Mouse (Mus musculus): ENCODE measurements around the gene Foxp3.

The Foxp3 gene

DNA sequence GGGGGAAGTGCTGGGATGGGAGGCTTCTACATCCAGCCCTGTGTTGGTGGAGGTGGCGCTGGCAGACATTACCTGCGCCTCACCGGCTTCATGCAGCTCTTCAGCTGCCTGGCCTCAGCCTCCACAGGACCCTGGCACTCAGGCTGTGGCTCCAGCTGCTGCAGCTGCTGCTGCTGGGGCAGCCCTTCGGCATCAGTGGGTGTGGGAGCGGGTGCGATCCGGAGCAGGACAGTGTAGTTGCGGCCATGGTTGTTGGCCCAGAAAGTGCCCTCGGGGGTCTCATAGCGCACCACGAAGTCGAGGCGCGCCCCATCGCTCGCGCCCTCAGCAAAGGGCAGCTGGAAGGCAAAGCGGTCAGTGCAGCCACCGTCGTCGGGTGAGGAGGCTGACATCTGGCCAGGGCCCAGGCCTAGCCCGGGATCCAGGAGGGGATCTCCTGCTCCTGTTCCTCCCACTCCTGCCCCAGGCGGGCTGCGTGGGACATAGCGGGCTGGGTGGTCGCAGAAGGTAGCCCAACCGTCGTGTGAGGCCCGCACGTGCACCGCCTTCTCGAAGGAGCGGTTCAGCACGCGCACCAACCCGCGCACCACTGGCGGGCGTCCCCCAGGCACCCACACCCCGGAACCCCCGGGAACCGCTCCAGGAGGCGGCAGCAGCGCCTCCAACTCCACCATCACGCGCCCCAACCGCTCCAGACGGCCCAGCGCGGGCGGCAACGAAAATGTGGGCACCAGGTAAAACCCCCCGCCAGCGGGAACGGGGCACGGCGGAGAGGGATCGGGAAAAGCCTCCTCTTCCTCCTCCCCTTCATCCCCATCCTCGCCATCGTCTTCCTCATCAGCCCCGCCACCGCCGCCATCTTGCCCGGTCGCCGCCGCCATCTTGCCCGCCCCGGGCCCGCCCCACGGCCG is at the start of gene Foxp3:
TSS of gene Foxp3 (plus strand) at position 469 of the 911 bp plus-strand sequence.
- DNase-seq (ENCODE audit: low spot score in 2 of 2): peak; percentile 19 to 52

DNA sequence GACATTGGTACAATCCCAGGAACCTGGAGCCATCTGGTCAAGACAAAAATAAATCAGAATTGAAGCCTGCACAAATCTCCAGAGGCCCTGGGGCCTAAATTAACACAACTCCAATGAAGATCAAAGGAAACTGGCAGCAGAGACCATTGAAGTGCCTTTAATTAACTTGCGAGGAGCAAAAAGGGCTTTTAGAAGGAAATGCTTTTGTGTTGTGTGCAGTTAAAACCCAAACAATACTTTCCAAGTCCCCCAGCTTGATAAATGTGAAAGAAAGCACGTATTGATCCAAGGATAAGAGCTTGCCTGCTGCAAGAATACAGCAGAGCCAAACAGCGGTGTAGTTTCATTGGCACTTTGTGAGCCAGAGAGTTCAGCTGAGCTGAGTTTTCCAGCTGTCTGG is 48.5 kb upstream of the Foxp3 start:
- no peak for DNase-seq (ENCODE audit: low spot score in 2 of 2)

DNA sequence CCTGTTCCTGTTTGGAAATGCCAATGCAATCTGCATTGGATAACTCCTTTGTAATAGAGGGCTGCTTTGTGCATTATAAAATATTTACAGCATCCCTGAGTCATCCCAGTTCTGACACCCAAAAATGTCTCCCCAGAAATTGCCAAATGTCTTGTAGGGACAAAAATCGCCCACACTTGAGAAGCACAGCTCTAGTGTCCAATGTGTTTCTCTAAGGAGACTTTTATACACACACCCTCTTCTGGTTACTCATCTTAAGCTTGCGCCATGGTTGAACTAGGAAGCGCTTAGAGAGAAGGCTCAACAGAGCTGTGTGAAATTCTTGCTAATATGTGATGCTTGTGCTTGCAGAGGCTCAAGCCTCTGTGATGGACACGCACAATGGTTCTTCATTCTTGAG is 20.0 kb upstream of the Foxp3 start:
- DNase-seq (ENCODE audit: low spot score in 2 of 2): no peak

DNA sequence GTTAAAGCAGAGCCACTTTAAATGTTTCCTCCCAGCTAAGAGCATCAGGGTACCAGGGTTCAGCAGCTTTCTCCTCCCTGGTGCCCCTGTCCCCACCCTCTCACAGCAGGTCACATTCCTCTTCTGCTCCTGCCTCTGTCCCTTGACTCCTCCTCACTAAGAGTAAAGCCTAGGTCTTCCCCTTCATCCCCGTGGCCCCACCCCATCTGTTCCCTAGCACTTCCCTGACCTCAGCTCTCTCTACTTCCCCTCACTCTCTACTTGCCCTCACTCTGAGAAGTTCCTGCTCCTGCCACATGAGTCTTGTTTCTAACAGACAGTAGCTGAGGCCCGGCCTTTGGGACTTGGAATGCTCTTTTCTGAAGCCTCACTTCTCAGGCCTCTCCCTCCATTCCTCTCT is 10.4 kb upstream of the Foxp3 start:
- no peak for DNase-seq (ENCODE audit: low spot score in 2 of 2)

DNA sequence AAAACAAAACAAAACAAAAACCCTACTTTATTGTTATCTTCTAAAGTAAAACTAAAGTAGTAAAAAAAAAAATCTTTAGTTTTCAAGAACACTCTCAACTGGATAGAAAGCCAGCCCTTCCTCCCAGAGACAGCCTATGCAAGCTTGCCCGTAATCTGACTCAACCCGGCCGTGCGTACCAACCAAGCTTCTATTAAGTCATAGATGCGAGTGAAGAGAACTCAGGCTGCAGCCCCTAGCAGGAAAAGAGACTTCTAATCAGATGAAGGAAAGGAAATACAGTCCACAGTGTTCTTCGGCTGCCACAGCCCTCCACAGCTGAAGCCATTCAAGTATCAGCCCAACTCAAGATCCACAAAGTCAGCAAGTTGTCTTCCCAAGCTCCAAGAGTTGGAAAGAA is 7.1 kb upstream of the Foxp3 start:
- no peak for DNase-seq (ENCODE audit: low spot score in 2 of 2)

DNA sequence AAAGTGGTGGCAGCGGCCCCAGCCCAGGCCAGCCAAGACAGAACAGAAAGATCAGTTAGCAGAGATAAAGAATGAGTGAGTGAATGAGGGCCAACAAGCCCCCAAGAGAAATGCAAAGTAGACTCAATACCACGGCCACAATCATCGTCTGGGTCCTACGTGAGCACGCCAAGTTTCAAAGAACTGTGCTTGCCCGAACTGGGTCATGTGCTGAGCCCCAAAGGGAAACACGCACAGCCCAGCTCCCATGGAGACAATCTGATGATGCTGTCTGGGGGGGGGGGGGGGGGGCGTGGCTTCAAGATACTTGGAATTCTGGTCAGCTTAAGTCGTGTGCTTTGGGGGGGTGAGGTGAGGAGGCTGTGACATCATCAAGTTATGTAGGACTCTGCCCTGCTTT is 6.0 kb upstream of the Foxp3 start:
- no peak for DNase-seq (ENCODE audit: low spot score in 2 of 2)

DNA sequence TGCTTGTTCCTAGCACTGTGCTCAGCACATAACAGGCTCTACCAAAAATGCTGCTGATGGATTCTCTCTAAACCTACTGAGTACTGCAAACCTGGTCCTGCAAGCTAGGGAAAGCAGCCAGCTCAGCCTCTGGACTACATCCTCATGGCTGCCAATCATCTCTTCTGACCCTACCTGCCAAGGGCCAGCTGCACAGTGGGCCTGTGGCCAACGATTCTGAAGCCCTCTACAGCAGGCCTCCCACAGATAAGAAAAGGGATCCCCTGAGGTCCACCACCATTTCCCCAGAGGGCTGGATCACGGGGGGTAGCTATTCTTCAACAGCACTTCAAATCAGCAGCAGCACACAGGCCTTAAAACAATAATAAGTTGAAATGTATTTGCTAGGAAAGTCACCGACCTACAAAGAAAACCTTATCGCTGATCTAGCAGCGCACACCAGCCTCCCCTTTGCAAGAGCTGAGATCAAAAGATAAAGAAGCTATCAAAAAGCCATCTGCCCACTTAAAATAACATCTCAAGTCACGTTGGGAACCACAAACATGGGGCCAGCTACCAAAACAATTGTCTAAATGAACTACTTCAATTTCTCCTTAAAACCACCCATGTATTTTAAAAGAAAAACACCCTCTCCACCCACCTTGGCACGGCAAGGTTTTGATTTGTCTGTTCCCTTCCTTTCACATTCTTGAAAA is 2.8 kb upstream of the Foxp3 start:
- DNase-seq (ENCODE audit: low spot score in 2 of 2): no peak

DNA sequence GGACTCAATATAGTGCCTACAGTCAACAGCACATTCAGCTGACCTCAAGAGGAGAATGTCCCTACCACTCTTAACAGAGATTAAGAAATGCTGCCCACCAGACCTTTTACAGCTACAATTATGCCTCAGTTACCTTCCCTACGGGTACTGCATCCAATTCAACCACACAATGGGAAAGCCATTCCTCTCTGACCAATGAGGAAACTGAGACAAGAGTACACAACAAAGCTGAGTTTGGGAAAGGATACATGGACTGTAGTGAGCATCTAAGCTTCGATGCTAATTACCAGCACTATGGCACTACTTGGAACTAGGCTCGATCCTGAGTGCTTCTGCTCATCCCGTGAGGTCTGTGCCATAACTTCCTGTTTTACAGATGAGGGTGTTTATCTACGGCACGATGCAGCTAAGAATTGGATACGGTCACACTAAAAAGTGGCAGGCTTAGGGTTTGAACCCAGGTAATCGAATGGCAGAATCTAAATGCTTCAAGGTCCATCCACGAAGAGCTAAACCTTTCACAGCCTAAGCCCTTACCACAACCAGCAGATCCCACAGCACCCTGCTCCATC is 1.8 kb upstream of the Foxp3 start:
- DNase-seq (ENCODE audit: low spot score in 2 of 2): no peak

DNA sequence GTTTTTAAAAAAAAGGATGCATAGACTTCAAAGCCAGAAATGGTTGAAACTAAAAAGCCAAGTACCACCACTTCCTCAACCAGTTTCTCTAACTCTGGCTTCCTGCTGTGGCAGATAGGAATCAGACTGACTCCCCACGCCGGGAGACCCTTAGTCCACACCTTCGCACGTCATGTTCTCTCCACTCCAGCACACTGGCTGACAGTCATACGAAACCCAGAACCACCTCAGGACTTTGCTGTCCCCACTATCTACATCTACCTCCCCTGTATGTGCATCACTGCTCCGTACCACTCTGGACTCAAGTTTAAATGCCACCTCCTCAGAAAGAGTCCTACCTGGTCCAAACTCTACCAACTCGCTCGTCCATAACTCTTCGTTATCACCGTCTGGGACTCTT is 978 bp upstream of the Foxp3 start:
- no peak for DNase-seq (ENCODE audit: low spot score in 2 of 2)

DNA sequence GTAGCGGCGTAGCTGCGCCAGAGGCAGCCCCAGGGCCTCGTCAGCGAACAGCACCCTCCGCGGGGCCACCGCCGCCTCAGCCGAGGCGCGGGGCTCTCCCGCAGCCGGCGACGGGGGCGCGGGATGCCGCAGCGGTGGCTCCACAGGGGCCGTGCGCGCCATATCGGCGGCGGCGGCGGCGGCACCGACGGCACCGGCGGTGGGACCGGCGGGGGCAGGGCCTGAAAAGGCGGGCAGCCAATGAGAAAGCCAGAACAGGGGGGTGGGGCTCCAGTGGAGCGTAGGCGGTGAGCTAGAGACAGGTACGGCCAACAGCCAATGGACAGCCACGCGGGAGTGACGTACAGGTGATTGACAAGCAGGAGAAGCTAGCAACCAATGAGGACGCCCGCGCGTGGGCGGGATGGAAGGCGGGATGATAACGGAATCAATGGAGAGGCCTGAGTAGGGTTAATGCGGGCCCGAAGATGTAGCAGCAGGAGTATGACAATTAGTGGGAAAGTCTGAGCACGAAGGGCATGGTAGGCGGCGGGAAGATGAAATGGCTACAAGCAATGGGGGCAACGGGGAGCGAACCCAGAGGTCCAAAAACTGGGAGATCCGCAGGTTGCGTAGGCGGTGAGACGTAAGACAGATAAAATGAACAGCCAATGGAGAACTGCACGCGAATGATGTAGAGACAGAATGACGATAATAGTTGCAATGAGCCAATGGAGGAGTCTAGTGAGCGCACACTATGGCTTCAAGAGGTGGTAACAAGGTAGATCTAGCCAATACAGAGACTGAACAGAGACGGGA is 842 bp downstream of the Foxp3 start, which contains the start of gene Ppp1r3f:
TSS of gene Ppp1r3f (minus strand) at position 197 of the 798 bp plus-strand sequence.
- DNase-seq (ENCODE audit: low spot score in 2 of 2): peak; percentile 80 to 85

DNA sequence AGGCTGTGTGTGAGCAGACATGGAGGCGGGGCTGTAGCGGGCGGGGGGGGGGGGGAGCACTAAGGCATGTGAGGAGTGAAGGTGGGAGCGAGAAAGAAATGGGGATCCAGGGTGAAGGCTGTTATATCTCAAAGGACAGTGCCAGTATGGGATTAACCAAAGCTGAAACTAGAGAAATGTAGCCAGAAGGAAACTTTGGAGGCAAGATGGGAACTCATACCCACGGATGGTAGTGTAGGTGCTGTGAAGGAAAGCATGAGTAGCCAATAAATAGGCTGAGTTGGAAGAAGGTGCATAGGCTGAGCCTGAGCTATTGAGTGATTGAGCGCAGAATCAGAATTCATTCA is 1.4 kb downstream of the Foxp3 start:
- no peak for DNase-seq (ENCODE audit: low spot score in 2 of 2)

DNA sequence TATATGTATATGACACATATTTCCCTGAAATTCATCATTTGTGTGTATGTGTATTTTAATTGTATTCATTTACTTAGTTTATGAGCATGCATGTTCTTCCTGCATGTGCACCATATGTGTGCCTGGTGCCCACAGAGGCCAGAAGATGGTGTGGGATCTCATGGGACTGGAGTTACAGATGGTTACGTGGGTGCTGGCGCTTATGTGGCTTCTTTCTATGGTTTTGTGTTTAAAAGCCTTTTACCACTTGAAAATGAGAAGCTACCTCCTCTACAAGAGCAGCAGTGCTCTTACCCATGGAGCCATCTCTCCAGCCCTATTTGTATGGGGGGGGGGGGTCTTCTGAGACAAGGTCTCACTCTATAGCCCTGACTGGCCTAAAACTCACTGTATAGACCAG is 7.7 kb downstream of the Foxp3 start:
- DNase-seq (ENCODE audit: low spot score in 2 of 2): no peak

DNA sequence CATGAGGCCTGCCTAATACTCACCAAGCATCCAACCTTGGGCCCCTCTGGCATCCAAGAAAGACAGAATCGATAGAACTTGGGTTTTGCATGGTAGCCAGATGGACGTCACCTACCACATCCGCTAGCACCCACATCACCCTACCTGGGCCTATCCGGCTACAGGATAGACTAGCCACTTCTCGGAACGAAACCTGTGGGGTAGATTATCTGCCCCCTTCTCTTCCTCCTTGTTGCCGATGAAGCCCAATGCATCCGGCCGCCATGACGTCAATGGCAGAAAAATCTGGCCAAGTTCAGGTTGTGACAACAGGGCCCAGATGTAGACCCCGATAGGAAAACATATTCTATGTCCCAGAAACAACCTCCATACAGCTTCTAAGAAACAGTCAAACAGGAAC is 10.4 kb downstream of the Foxp3 start:
- DNase-seq (ENCODE audit: low spot score in 2 of 2): no peak

DNA sequence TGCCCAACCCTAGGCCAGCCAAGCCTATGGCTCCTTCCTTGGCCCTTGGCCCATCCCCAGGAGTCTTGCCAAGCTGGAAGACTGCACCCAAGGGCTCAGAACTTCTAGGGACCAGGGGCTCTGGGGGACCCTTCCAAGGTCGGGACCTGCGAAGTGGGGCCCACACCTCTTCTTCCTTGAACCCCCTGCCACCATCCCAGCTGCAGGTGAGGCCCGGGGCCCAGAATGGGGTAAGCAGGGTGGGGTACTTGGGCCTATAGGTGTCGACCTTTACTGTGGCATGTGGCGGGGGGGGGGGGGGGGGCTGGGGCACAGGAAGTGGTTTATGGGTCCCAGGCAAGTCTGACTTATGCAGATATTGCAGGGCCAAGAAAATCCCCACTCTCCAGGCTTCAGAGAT is 12.9 kb downstream of the Foxp3 start:
- DNase-seq (ENCODE audit: low spot score in 2 of 2): no peak

DNA sequence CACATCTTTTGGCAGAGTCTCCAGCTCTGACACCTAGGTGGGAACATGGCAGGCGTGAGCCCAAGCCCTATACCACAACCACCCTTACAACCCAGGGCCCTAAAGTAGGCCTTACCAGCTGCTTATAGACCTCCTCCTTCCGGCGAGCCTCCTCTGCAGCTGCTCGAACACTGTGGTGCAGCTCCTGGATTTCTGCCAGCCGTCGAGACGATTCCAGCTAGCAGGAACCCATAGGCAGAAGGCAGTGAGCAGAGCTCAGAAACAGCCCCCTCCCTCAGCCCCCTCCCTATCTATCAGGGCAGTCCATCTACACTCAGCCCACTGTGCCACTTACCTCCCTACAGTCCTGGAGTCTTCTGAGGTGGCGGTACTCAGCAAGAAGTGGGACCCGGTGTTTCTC is 21.9 kb downstream of the Foxp3 start:
- no peak for DNase-seq (ENCODE audit: low spot score in 2 of 2)

DNA sequence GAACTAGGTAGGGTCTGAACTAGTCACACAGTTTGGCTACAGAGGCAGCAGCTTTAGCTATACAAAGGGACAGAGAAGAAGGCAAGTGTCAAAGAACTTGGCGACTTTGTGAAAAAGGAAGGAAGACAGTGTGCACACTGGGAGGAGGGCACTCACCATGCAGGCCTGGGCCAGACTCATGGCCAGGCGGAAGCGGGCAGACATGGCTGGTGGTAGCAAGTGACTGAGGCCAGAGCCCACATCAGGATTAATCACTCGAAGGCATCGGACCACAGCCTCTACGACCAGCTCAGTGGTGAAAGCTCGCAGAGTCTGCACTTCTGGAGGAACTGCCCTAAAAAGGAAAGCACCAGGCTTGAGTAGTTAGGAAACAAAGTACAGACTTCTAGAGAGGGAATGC is 30.6 kb downstream of the Foxp3 start:
- DNase-seq (ENCODE audit: low spot score in 2 of 2): no peak

DNA sequence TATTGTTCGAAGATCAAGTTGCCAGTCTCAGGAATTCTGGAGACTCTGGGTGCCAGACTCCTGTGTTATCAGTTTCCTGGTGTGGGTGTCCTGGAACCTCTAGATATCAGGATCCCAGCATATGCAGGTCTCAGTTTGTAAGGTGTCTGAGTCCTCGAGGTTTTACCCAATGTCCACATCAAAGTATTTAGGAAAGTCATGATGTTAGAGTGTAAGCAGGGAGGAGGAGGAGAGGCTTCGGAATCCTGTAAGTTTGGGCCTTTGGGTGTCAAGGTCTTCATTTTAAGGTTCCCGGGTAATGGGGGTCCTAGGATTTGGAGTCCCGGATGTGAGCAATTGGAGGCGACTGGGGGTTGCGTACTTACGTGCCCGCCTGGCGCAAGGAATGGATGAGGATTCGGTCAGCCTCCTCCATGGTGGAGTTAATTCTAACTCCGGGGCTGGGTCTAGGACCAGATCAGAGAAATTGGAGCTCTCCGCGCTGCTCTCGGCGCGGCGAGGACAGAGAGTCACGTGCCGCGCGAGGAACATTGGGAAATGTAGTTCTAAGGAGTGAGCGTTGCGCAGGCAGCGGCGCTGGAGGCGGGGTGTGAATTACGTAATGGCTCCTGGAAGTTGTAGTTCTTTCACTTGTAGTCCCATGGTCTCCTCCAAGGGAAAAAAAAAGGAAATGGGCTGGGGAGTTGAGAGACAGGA is 31.6 kb downstream of the Foxp3 start, which contains the start of gene Ccdc22:
TSS of gene Ccdc22 (minus strand) at position 639 of the 696 bp plus-strand sequence.
- DNase-seq (ENCODE audit: low spot score in 2 of 2): peak; percentile 56 to 70

DNA sequence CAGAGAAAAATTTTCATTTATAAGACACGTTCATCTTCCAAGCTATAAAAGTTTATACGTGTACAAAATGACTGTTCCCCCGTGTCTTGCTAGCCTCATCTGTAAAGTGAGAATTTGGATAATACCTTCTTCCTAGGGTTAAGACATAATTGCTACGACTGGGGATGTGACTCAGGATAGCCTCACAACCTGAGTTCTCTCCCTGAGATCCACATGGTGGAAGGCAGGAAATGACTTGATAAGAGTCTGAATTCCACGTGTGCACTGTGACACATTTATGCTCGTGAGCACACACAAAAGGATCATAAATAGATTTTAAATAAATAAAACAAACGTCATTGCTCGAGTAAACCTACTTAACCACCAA is 32.1 kb downstream of the Foxp3 start:
- no peak for DNase-seq (ENCODE audit: low spot score in 2 of 2)

DNA sequence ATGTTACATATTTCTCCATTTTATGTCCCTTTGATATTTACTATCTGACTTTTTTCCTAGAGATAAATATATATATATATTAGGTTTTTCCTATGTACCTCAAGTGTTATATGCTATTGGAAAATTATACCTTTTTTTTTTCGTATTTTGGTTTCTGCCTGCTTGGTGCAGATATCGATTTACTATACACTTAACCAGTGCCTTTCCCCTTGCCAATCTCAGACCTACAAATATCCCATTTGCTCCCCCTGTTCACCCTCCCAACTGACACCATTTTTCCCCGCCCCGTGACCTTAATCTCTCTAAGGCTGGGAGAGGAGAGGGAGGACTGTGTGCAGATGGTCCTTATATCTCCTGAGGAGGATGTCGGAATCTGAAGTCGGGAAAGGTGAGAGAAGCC is 33.3 kb downstream of the Foxp3 start, which contains the start of gene Cacna1f:
TSS of gene Cacna1f (plus strand) at position 301 of the 400 bp plus-strand sequence.
- DNase-seq (ENCODE audit: low spot score in 2 of 2): no peak

DNA sequence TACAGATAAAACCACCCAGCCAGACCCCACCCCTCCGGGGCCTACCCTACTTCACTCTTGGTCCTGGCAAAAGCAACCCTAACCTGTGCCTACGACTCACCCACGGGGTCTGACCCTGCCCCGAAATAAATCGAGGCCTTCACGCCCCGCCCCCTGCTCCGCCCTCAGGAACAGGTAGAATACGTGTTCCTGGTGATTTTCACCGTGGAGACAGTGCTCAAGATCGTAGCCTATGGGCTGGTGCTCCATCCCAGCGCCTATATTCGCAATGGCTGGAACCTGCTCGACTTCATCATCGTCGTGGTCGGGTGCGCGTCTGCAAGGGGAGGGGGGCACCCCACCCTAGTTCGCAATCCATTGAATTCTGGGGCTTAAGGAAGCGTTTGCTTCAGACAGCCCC is 36.6 kb downstream of the Foxp3 start:
- DNase-seq (ENCODE audit: low spot score in 2 of 2): no peak

DNA sequence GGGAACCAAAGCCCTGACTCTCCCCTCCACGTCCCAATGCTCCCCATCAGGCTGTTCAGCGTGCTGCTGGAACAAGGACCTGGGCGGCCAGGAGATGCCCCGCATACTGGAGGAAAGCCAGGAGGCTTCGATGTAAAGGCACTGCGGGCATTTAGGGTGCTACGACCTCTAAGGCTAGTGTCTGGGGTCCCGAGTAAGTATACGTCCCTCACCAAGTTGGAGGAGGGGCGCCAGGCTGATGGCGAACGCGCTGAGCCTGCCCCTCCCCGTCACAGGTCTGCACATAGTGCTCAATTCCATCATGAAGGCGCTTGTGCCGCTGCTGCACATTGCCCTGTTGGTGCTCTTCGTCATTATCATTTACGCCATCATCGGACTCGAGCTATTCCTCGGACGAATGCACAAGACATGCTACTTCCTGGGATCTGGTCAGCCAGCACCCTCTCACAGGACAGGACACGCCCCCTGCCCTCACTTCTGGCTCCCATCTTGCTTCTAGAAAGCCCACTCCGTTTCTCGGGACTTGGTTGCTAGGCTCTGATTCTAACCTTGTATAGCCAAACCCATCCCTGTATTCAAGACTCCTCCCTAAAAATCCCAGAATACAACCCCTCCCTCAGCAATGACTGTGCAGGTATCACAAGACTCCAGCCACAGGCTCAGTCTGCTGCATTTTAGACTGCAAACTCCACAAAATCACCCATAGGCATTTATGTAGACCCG is 37.3 kb downstream of the Foxp3 start:
- DNase-seq (ENCODE audit: low spot score in 2 of 2): no peak

Data from spleen, postnatal 14 days (tissue).